Mouse (Mus musculus): ENCODE results near the gene Dph1.

DNA sequence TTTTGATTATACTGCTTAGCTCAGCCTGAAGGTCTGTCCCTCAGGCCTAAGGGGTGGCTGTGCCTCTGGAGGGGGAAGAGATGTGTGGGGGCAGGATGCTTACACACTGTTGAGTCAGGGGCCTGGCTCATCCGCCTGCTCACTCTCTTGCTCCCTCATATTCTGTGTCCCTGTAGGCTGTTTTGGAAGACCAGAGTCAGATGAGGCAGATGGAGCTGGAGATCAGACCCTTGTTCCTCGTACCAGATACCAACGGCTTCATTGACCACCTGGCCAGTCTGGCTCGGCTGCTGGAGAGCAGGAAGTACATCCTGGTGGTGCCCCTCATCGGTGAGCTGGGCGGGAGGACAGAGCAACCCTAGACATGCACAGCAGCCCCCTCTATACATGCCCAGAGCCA lies 35.1 kb downstream of the Dph1 start:
- no peak for TF ChIP-seq POLR2A (IDR thresholded peaks at IDR 0.05; ENCODE audit: insufficient read depth, low read depth, low read length)
- TF ChIP-seq CTCF (IDR thresholded peaks at IDR 0.05): no peak

Data from heart, adult 2 months (tissue).